Mouse (Mus musculus): ENCODE measurements at regions not wholly inside any gene's neighbourhood (a gene's known extent, or its start where the extent isn't known, plus 50 kb on each side); places are given as distances from the start of the nearest gene placed in this dataset.

DNA sequence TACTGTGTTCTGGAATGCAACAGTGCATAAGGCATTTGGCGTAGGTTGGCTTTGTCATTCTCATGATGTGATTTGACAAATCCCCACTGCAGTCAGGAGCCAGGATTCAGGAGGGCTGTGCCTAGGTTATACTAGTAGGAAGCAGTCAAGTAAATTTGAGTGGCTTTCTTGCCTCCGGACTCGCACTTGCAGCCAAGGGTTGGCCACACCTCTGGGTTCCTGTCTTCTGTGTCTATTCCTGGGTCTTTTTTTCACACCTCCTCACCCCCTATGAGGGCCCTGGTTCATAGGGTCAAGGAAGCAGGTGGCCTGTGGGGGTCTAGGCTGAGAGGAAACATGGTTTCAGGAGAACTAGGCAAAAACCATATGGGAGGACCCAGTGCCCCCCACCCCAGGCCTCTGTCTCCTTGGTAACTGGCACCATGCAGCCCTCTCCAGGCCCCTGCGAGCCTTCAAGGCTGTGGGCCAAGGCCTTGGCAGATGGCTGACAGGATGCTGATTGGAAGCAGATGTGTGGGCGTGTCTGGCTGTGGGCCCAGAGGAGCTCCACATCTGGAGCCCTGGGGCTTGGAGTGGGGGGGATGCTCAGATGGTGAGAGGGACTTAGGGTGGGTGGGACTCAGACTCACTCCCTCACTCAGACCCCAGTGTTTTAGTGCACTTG lies 195.7 kb downstream of the Rgs3 start:
- DNase-seq = no peak

DNA sequence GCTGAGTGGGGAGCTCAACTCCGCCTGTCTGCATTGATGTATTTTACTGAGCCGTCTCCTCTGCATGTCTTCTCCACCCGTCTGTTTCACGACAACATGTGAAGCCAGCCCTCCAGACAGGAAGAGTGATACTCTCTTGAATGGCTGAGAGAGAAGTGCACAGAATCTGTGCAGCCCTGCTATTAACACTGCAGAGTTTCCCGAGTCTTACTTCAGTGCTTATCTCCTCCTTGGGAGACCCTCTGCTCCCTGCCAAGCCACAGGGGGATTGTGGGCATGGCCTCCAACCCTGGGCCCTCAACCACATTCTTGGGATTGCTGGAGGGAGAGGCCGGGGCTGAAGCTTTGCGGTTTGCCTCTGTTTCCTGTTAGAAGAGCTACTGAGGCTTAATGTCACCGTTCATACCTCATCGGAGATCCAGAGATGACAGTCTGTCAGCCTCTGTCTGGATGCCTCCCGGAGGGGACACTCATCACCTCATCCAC lies 197.1 kb downstream of the Rgs3 start:
- no peak for DNase-seq

- DNase-seq = no peak
These were observed 201.3 kb downstream of the Rgs3 start for GRCm38 (mm10) chr4:62760748-62761604.

- DNase-seq = peak; percentile 84
These were observed 202.0 kb downstream of the Rgs3 start for GRCm38 (mm10) chr4:62761672-62762071.

GRCm38 (mm10) chr4:62763990-62764389 lies 201.4 kb upstream of the Zfp618 start:
- DNase-seq = peak; percentile 87

- no peak for DNase-seq
These were observed 195.7 kb upstream of the Zfp618 start for GRCm38 (mm10) chr4:62769469-62770234.

DNA sequence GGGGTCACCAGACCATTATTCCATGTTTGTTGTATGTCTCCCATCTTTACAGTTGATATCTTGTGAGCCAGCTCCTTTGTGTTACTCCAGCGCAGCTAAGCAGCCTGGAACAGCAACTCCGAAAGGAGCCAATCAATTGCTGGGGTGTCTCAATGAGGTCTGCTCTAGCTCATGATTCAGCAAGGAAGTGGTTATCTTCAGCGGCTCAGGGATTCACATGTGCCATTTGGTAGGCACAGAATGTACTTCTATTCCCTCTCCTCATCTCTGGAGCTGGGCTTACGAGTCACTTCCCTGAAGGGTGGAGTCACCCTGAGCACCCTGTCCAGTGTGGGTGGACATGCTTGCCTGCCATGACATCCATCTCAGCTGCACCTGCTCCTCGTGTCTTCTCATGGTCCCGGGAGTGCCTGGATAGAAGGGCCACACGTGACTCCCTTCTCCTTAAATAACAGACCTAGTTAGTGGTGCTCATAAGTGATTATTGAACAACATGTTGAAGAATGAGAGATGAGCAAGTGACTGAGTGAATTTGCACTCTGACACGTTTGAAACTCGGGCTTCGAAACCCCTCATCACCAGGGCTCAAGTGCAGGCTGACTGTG lies 190.3 kb upstream of the Zfp618 start:
- no peak for DNase-seq

GRCm38 (mm10) chr4:62776881-62777280 lies 188.5 kb upstream of the Zfp618 start:
- no peak for DNase-seq

DNA sequence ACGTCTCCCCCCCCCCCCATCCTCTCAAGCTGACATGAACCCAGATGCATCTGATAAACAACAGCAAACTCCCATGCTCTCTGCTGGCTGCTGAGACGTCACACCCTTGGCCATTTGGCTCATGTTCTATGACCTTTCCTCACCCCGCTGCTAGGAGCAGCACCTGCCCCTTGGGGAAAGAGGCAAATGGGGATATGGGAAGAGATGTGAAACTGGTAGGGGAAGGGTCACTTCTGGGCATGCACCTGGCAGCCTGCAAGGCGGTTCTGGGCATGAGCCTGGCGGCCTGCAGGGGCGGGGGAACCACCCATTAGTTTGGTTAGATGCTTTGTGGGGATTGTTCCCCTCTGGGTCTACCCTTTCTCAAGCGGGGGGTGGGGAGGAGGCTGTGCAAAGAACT lies 187.9 kb upstream of the Zfp618 start:
- DNase-seq = no peak

GRCm38 (mm10) chr4:62778621-62779020 lies 186.8 kb upstream of the Zfp618 start:
- no peak for DNase-seq

DNA sequence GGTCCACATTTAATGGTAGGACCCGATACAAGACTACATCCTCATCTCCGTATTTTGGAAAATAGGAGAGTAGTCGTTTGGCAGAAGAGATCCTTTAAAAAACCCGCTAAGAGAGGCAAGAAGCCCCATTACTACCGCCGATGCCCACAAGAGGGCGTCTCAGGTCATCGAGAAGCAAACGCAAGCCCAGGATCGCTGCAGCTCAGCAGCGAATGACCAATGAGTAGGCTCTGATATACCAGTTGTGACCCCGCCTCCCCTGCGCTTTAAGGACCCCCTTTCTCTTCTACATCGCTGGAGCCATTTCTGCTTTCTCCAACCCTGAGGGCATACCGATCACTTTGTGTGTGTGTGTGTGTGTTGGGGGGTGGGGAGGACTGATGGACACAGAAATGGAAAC lies 185.0 kb upstream of the Zfp618 start:
- peak; percentile 90 for DNase-seq

DNA sequence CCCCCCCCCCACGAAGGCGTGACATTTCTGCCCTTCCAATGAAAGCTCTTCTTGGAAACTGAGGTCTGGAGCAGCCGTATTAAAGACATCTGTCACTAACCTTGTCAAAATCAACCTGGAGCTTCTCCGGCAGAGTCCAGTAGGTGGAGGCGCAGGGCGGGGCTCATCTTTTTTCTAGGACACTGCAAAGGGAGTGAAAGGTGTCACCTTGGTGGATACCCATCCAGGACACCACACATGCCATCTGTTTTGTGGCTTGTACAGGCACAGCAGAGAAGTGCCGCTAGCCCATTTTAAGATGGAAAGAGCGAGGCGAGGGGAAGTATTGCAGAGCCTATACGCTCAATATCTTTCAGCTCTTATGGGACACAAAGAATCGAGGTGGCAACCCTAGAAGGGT lies 184.5 kb upstream of the Zfp618 start:
- DNase-seq = no peak

DNA sequence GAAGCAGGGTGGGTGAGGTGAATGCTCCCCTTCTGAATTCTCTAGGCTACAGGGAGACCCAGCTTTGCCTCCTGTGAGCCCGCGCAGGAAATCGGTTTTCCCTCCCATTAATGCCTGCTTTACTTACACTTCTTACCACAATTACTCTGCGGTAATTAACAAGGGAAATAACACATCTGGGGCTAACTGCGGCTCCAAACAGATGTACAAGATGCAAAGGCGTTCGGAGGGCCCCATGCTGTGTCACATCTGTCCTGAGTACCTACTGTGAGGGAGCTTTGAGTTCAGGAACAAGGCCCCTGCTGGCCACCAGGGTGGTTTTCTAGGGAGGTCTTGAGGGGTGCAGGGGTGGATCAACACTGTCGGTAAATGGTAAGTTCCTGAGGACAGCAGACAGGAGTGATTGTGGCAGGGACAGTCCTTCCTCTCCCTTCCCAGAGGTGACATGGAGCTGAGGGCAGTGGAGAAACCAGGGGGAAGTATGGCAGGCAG lies 184.0 kb upstream of the Zfp618 start:
- no peak for DNase-seq

- no peak for DNase-seq
These were observed 179.7 kb upstream of the Zfp618 start for GRCm38 (mm10) chr4:62785711-62786110.

- DNase-seq = no peak
These were observed 175.7 kb upstream of the Zfp618 start for GRCm38 (mm10) chr4:62789696-62790095.

DNA sequence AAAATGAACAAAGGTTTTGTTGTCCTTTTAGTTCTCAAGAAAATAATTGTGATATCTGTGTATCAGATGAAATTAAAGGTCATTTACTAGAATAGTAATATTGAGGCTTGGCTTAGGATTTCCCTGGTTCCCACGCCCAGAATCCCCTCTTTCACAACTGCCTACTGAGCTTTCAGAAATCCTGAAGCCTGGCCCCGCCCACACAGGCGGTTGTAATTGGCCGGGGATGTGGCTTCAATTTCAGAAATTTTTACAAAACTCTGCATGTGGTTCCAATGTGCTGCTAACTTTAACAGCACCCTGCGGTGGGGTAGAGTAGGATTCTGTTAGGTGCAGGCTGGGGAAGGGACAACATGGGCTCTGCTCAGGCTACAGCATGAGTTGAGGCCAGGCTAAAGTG lies 171.8 kb upstream of the Zfp618 start:
- no peak for DNase-seq

GRCm38 (mm10) chr4:62795538-62795937 lies 169.8 kb upstream of the Zfp618 start:
- no peak for DNase-seq

GRCm38 (mm10) chr4:62799923-62800322 lies 165.4 kb upstream of the Zfp618 start:
- no peak for DNase-seq

GRCm38 (mm10) chr4:62805841-62806240 lies 159.5 kb upstream of the Zfp618 start:
- DNase-seq = no peak

DNA sequence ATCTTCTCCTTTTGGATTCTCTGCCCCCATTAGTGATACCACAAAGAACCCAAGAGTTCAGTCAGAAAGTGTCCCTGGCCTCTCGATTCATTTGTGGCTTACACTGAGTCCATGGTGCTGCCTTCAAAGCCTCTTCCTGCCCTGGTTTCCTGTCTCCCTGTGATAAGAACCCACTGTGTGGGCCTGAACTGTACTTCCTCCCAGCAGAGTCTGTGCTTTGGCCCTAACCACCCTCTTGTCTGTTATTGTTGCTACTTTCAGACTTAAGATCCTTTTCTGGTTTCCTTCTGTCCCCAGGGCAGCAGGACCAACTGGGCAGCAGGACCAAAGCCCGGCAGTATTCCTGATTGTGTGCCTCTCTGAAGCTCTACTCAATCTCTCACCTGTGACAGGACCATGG lies 158.6 kb upstream of the Zfp618 start:
- no peak for DNase-seq

- DNase-seq = no peak
These were observed 157.3 kb upstream of the Zfp618 start for GRCm38 (mm10) chr4:62807926-62808552.

DNA sequence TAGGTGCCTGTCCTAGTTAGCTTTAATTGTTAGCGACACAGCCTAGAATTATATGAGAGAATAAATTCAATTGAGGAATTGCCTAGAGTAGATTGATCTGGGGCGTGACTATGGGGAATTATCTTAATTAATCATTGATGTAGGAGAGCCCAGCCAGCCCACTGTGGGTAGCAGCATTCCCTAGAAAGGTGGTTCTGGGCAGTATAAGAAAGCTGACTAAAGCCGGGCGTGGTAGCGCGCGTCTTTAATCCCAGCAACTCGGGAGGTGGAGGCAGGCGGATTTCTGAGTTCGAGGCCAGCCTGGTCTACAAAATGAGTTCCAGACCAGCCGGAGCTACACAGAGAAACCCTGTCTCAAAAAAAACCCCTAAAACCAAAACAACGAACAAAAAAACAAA lies 156.8 kb upstream of the Zfp618 start:
- no peak for DNase-seq

Measured in cerebellum, adult 9-10 months (tissue).